Mouse (Mus musculus) hindbrain, embryonic 16.5 days (tissue): Measurements from ENCODE around the gene Tmbim1. TPM values are rescaled to one million over a fixed set of nuclear protein-coding genes. Genes with fewer than 3 reads are reported as not detected.

ENCODE experiments used
- ATAC-seq: fragments of 200-750 bp; cut with Nextera tagmentation; 2 replicates; pipeline ENCODE4 v1.8.0; 2017; ENCODE audit warnings: moderate TSS enrichment, moderate library complexity
- H3K27ac ChIP-seq: fragments of 300-500 bp; sonication (generic); 2 replicates; pipeline ENCODE4 v1.5.1; 2014; ENCODE audit warnings: low read depth, mild to moderate bottlenecking, control low read depth, low read length, moderate library complexity
- H3K27me3 ChIP-seq: fragments of 300-500 bp; sonication (generic); replicated peaks from 2 replicates; pipeline ENCODE4 v1.6.1; 2014; ENCODE audit warnings: low read length; ENCODE audit not compliant: control insufficient read depth, insufficient read depth
- H3K36me3 ChIP-seq: fragments of 300-500 bp; sonication (generic); 2 replicates; pipeline ENCODE4 v1.6.1; 2014; ENCODE audit warnings: mild to moderate bottlenecking, low read length, moderate library complexity, mixed read lengths; ENCODE audit not compliant: control insufficient read depth, insufficient read depth
- H3K4me1 ChIP-seq: fragments of 300-500 bp; sonication (generic); 2 replicates; pipeline ENCODE4 v1.6.1; 2014; ENCODE audit warnings: low read depth, low read length; ENCODE audit not compliant: control insufficient read depth, insufficient read depth
- H3K4me2 ChIP-seq: fragments of 300-500 bp; sonication (generic); 2 replicates; pipeline ENCODE4 v1.6.1; 2014; ENCODE audit warnings: mild to moderate bottlenecking, low read length, control low read depth, moderate library complexity
- H3K4me3 ChIP-seq: fragments of 300-500 bp; sonication (generic); 2 replicates; pipeline ENCODE4 v1.5.1; 2014; ENCODE audit warnings: mild to moderate bottlenecking, low read length, control low read depth, moderate library complexity
- H3K9ac ChIP-seq: fragments of 300-500 bp; sonication (generic); 2 replicates; pipeline ENCODE4 v1.6.1; 2014; ENCODE audit warnings: low read depth, mild to moderate bottlenecking, control low read depth, low read length, moderate library complexity
- H3K9me3 ChIP-seq: fragments of 300-500 bp; sonication (generic); 2 replicates; pipeline ENCODE4 v1.6.1; 2014; ENCODE audit warnings: mild to moderate bottlenecking, low read length, moderate library complexity; ENCODE audit not compliant: control insufficient read depth
- WGBS: fragments of 180-500 bp; shearing (Covaris S2); extraction: QIAGEN DNeasy Blood & Tissue Kit; methylation state at CpG from one replicate; pipeline ENCODE4 v1.1.7; 2014; 5-methylcytosine and 5-hydroxymethylcytosine counted together
- polyA plus RNA-seq: library from polyadenylated mRNA; unstranded; fragments of >200 nt; fragmentation: Nextera tagmentation; extraction: Ambion mirVana; gene quantifications from 2 replicates; pipeline ENCODE4 v1.2.1, GENCODE M21; 2015

Gene Tmbim1
- polyA plus RNA-seq, 1 experiment from 2014 or later = 11.7 TPM

- no peak overlapping the region for H3K9ac ChIP-seq
- H3K9me3 ChIP-seq = no peaks in the 10 kb centered on the region
- WGBS = 61% methylated on average over 8 of the region's 8 CpGs
- peaks cover 6% of the 10 kb centered on the region for H3K4me1 ChIP-seq
- no peak overlapping the region for H3K4me2 ChIP-seq
- no peak overlapping the region for H3K27ac ChIP-seq
- H3K27me3 ChIP-seq = no peaks in the 10 kb centered on the region
- H3K4me3 ChIP-seq = no peak overlapping the region
- no peak for ATAC-seq
- H3K36me3 ChIP-seq = peaks cover 23% of the 10 kb centered on the region
Observed at GRCm38 (mm10) chr1:74277883-74278537, 27.4 kb downstream of the Tmbim1 start.

- H3K9ac ChIP-seq = no peak overlapping the region
- WGBS = 68% methylated on average over 6 of the region's 6 CpGs
- H3K4me2 ChIP-seq = no peak overlapping the region
- H3K4me3 ChIP-seq = no peak overlapping the region
- H3K27me3 ChIP-seq = no peaks in the 10 kb centered on the region
- no peaks in the 10 kb centered on the region for H3K9me3 ChIP-seq
- H3K4me1 ChIP-seq = no peaks in the 10 kb centered on the region; the same call in 1 of the 2 replicates
- peaks cover 19% of the 10 kb centered on the region for H3K36me3 ChIP-seq
- ATAC-seq = no peak
- H3K27ac ChIP-seq = no peak overlapping the region
Observed at GRCm38 (mm10) chr1:74277041-74277440, 28.4 kb downstream of the Tmbim1 start.

DNA sequence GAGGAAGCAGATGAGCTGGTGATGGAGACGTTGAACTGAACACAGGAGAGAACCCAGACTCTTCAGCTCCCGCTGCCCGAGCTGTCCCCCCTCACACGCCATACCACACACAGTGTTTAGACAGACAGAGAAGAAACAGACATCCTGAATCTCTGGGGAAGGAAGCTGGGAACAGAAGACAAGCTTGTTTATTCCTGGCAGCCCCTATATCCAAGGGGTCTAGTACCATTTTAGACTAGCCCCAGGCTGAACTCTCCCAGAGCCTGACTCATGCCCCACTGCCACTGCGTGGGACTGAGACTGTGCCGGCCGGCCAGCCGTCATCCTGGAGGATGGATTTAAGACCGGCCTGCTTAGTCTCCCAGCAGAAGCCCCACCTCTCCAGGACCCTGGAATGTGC lies 30.4 kb downstream of the Tmbim1 start:
- H3K9me3 ChIP-seq = no peaks in the 10 kb centered on the region
- whole genome bisulfite sequencing = 54% methylated on average over 9 of the region's 9 CpGs
- H3K4me1 ChIP-seq = no peaks in the 10 kb centered on the region
- no peak overlapping the region for H3K27ac ChIP-seq
- H3K4me2 ChIP-seq = no peak overlapping the region
- no peak for ATAC-seq
- no peak overlapping the region for H3K9ac ChIP-seq
- no peak overlapping the region for H3K4me3 ChIP-seq
- H3K36me3 ChIP-seq = 0 out of 2 replicates have a peak, but pooled peaks cover under 1% of the 10 kb centered on the region
- H3K27me3 ChIP-seq = no peaks in the 10 kb centered on the region

GRCm38 (mm10) chr1:74271659-74272058 lies 33.8 kb downstream of the Tmbim1 start:
- no peak for ATAC-seq
- Histone ChIP-seq H3K4me2 (no peak overlapping the region), H3K36me3 (peaks cover 19% of the 10 kb centered on the region), H3K4me1 (no peaks in the 10 kb centered on the region), H3K27me3 (no peaks in the 10 kb centered on the region), H3K27ac (no peak overlapping the region), H3K9ac (no peak overlapping the region), H3K4me3 (no peak overlapping the region), H3K9me3 (no peaks in the 10 kb centered on the region)
- 76% methylated on average over 4 of the region's 4 CpGs for WGBS

GRCm38 (mm10) chr1:74268750-74269149 lies 36.7 kb downstream of the Tmbim1 start:
- peaks cover 46% of the 10 kb centered on the region for H3K36me3 ChIP-seq
- H3K9ac ChIP-seq = no peak overlapping the region
- H3K4me1 ChIP-seq = no peaks in the 10 kb centered on the region
- H3K4me3 ChIP-seq = no peak overlapping the region
- no peak for ATAC-seq
- H3K27me3 ChIP-seq = no peaks in the 10 kb centered on the region
- no peak overlapping the region for H3K4me2 ChIP-seq
- H3K9me3 ChIP-seq = no peaks in the 10 kb centered on the region
- H3K27ac ChIP-seq = no peak overlapping the region
- WGBS = 92% methylated on average over 8 of the region's 8 CpGs

DNA sequence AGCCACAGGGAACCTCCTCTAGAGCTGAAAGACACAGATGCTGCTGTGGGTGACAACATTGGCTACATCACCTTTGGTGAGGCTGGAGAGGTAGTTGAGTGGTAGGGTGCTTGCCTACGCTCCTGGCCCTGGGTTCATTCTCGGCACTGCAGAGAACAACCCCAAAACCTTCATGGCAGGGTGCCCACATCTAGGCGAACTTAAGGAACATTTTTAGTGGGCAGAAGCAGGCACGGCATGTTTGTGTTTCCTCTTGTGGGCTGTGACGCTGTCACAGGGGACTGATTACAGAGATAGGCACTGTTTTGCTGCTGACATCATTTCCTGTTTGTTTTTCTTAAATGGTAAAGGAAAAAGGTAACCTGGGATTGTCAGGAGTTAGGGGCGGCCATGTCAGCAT lies 42.9 kb downstream of the Tmbim1 start:
- H3K4me3 ChIP-seq = no peak overlapping the region
- H3K9ac ChIP-seq = no peak overlapping the region
- no peak overlapping the region for H3K4me2 ChIP-seq
- ATAC-seq = no peak
- H3K9me3 ChIP-seq = no peaks in the 10 kb centered on the region
- no peaks in the 10 kb centered on the region for H3K27me3 ChIP-seq
- no peak overlapping the region for H3K27ac ChIP-seq
- H3K36me3 ChIP-seq = peaks cover 55% of the 10 kb centered on the region
- no peaks in the 10 kb centered on the region for H3K4me1 ChIP-seq
- WGBS = 98% methylated on average over 6 of the region's 6 CpGs

DNA sequence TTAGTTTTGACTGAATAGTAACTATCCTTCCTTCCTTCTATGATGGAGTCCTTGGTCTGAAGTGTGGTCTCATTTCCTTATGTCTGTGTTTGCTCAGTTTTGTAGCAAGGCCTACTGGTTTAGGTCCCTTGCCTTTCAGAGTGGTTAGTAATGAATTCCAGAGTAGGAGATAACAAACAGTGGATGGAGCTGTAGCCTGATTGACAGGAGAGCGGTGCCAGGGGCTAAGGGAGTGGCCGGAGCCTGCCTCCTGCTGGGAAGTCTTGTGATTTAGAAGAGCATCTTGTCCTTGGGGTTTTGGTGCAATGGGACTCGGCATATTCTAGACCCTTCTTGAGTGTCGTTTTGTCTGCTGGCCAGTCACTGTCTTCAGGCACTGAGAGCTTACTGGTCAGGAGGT lies 48.6 kb downstream of the Tmbim1 start:
- Histone ChIP-seq H3K4me1 (no peaks in the 10 kb centered on the region), H3K27ac (no peak overlapping the region), H3K36me3 (peaks cover 31% of the 10 kb centered on the region), H3K9me3 (no peaks in the 10 kb centered on the region), H3K27me3 (no peaks in the 10 kb centered on the region), H3K4me2 (no peak overlapping the region), H3K9ac (no peak overlapping the region), H3K4me3 (no peak overlapping the region)
- ATAC-seq = no peak
- WGBS = 82% methylated on average over 4 of the region's 4 CpGs

GRCm38 (mm10) chr1:74255704-74256345 lies 49.6 kb downstream of the Tmbim1 start:
- no peaks in the 10 kb centered on the region for H3K4me1 ChIP-seq
- H3K4me3 ChIP-seq = no peak overlapping the region
- peaks cover 39% of the 10 kb centered on the region for H3K36me3 ChIP-seq
- no peak overlapping the region for H3K4me2 ChIP-seq
- no peak overlapping the region for H3K27ac ChIP-seq
- H3K27me3 ChIP-seq = no peaks in the 10 kb centered on the region
- 94% methylated on average over 8 of the region's 8 CpGs for WGBS
- ATAC-seq = no peak
- H3K9ac ChIP-seq = no peak overlapping the region
- H3K9me3 ChIP-seq = no peaks in the 10 kb centered on the region

DNA sequence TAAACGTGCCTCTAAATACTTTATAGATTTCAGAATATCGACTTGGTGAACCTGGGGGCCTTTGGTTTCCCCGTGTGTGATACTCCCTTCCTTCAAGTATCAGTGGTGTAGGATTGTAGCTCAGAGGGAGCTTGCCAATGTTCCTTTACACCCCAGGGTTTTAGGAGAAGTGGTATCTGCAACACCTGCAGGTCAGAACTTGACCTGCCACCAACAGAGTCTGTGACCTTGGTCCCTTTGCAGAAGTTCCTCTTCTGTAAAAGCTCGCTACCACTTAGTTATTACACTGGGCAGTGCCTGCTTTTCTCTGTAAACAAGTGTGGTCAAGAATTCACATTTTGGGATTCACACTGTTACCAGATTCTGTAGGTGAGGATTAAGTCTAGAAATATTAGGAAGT lies 55.3 kb downstream of the Tmbim1 start:
- WGBS = 94% methylated on average over 4 of the region's 4 CpGs

More for the DNA sequence above, 55.3 kb downstream of the Tmbim1 start:
- Histone ChIP-seq H3K36me3 (peaks cover 34% of the 10 kb centered on the region), H3K9me3 (no peaks in the 10 kb centered on the region), H3K27ac (no peak overlapping the region), H3K9ac (no peak overlapping the region), H3K4me3 (no peak overlapping the region), H3K27me3 (no peaks in the 10 kb centered on the region), H3K4me1 (no peaks in the 10 kb centered on the region), H3K4me2 (no peak overlapping the region)
- ATAC-seq = no peak
